Mouse (Mus musculus): Measurements from ENCODE around the gene Slc46a2.

DNA sequence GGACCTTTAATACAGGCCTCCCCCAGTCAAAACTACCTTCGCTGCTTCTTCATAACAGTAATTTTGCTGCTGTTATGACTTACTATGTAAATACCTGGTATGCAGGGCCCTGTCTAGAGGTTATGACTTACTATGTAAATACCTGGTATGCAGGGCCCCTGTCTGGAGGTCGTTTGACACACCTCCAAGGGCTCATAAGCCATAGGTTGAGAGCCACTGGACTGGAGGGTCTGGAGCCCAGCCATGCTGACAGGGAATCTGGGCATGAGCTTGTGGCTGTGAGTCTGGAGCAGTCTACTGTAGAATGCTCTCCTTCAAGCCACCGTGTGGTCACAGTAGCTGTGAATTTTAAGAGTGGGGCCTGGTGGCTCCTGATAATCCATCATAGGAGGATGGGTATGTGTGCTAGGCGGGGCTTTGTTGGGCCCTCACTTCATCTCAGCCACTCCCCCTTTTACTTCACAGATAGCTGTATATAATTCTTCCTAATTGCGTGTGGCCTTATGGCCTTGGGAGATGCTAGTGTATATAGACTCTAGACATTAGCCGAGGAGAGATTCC is 30.6 kb downstream of the Slc46a2 start:
- TF ChIP-seq POLR2A (IDR thresholded peaks at IDR 0.05; ENCODE audit: borderline replicate concordance, low read depth, low read length) (no peak), CTCF (IDR thresholded peaks at IDR 0.05; ENCODE audit: low read depth, low read length) (no peak)

Measured in bone marrow macrophage, adult 2 months (primary cell).